In genomic region chr14:31132031-31132430, GRCm38 (mm10) we compare ENCODE assay signal across 8 mouse cellular contexts. TPM values are rescaled to one million over a fixed set of nuclear protein-coding genes. Genes with fewer than 3 reads are reported as not detected.
DNase-seq lines count a peak whose midpoint lies in the region; ATAC-seq and TF ChIP-seq lines count a peak whose summit lies in the region.

No protein-coding gene starts in this region.

- peaks cover 40% of the 10 kb centered on the region for H3K4me1 ChIP-seq in hindbrain, postnatal 0 days (ENCODE audit: insufficient read depth, low read length)
- H3K4me1 ChIP-seq in lung, embryonic 15.5 days = peaks cover 47% of the 10 kb centered on the region

- peak; percentile 50 for DNase-seq in cerebellum, adult 9-10 months
- no peak for DNase-seq in cerebellum, adult 9-11 months
- peak; percentile 46 for DNase-seq in embryo, embryonic 9.5 days (ENCODE audit: extremely low spot score)
- DNase-seq in hindbrain, postnatal 0 days (ENCODE audit: low spot score) = no peak
- DNase-seq in retina, embryonic 14.5 days (ENCODE audit: low spot score) = peak; percentile 26
- DNase-seq in left cerebral cortex, postnatal 14 days (ENCODE audit: low spot score in 2 of 2) = no peak
- DNase-seq in urinary bladder, adult 2 months (ENCODE audit: low spot score) = no peak

- H3K36me3 ChIP-seq in hindbrain, postnatal 0 days (ENCODE audit: insufficient read depth, low read length) = no peaks in the 10 kb centered on the region
- H3K36me3 ChIP-seq in lung, embryonic 15.5 days = peaks cover 24% of the 10 kb centered on the region

- peak overlapping the region; percentile 71 for H3K4me2 ChIP-seq in hindbrain, postnatal 0 days (ENCODE audit: low read depth, low read length)
- peak overlapping the region; percentile 79 for H3K4me2 ChIP-seq in lung, embryonic 15.5 days

- H3K4me3 ChIP-seq in hindbrain, postnatal 0 days (ENCODE audit: low read length) = peak overlapping the region; percentile 74
- peak overlapping the region; percentile 91 for H3K4me3 ChIP-seq in lung, embryonic 15.5 days

- no peaks in the 10 kb centered on the region for H3K9me3 ChIP-seq in hindbrain, postnatal 0 days (ENCODE audit: low read length)
- no peaks in the 10 kb centered on the region for H3K9me3 ChIP-seq in lung, embryonic 15.5 days

- 16% methylated on average over 6 of the region's 6 CpGs for WGBS in hindbrain, postnatal 0 days
- WGBS in lung, embryonic 15.5 days = 1% methylated on average over 6 of the region's 6 CpGs

- intact Hi-C loops in left cerebral cortex, postnatal 14 days (cut with DNase I) = loop anchor here (5.0 kb wide), 1 partner anchor 65 kb away; no protein-coding TSS in a partner anchor

- ATAC-seq in hindbrain, postnatal 0 days = no peak
- no peak for ATAC-seq in lung, embryonic 15.5 days (ENCODE audit: borderline replicate concordance, extremely low read depth, low FRiP score, low TSS enrichment)

- H3K27me3 ChIP-seq in hindbrain, postnatal 0 days (ENCODE audit: insufficient read depth, low read length) = no peaks in the 10 kb centered on the region
- no peaks in the 10 kb centered on the region for H3K27me3 ChIP-seq in lung, embryonic 15.5 days

- peak overlapping the region; percentile 83 for H3K9ac ChIP-seq in hindbrain, postnatal 0 days (replicated peaks; ENCODE audit: low read length)
- peak overlapping the region; percentile 99 for H3K9ac ChIP-seq in lung, embryonic 15.5 days

- 0 out of 2 replicates have a peak overlapping the region, but pooled peaks have one; percentile 72 for H3K27ac ChIP-seq in hindbrain, postnatal 0 days
- H3K27ac ChIP-seq in lung, embryonic 15.5 days = peak overlapping the region; percentile 96

- TF ChIP-seq CTCF in hindbrain, postnatal 0 days (IDR thresholded peaks at IDR 0.05; ENCODE audit: low read depth) = no peak

RNA-seq across cellular contexts. Expression of gene Nt5dc2, which starts 1.2 kb away (rescaled TPM):
- total RNA-seq in hindbrain, postnatal 0 days (2014; rRNA removed) = 209 and 236 TPM in 2 replicates
- 203 and 204 TPM in 2 replicates for polyA plus RNA-seq in hindbrain, postnatal 0 days (2015; fragmentation: Nextera tagmentation; extraction: Ambion mirVana)
- polyA plus RNA-seq in lung, embryonic 15.5 days (2015; fragmentation: Nextera tagmentation; extraction: Ambion mirVana) = 451 and 472 TPM in 2 replicates
- total RNA-seq in left cerebral cortex, postnatal 14 days (2021) = 1 to 10 TPM; 5.7 to 6.4 TPM
- 8.0 and 8.1 TPM in 2 replicates for polyA plus RNA-seq in urinary bladder, adult 2 months (2012; rRNA removed)

RNA-seq across cellular contexts. Expression of gene Smim4, which starts 3.3 kb away (rescaled TPM):
- 0.93 and 5.0 TPM in 2 replicates for total RNA-seq in hindbrain, postnatal 0 days (2014; rRNA removed)
- 59.5 and 64.8 TPM in 2 replicates for polyA plus RNA-seq in hindbrain, postnatal 0 days (2015; fragmentation: Nextera tagmentation; extraction: Ambion mirVana)
- 70.8 and 75.2 TPM in 2 replicates for polyA plus RNA-seq in lung, embryonic 15.5 days (2015; fragmentation: Nextera tagmentation; extraction: Ambion mirVana)
- 10 to 100 TPM; 27.3 to 28.2 TPM for total RNA-seq in left cerebral cortex, postnatal 14 days (2021)
- 28.1 and 42.8 TPM in 2 replicates for polyA plus RNA-seq in urinary bladder, adult 2 months (2012; rRNA removed)

RNA-seq across cellular contexts. Expression of gene Stab1, which starts 36.4 kb away (rescaled TPM):
- total RNA-seq in hindbrain, postnatal 0 days (2014; rRNA removed) = 31.2 and 35.4 TPM in 2 replicates
- polyA plus RNA-seq in hindbrain, postnatal 0 days (2015; fragmentation: Nextera tagmentation; extraction: Ambion mirVana) = 10.5 and 11.5 TPM in 2 replicates
- 45.3 and 53.6 TPM in 2 replicates for polyA plus RNA-seq in lung, embryonic 15.5 days (2015; fragmentation: Nextera tagmentation; extraction: Ambion mirVana)
- total RNA-seq in left cerebral cortex, postnatal 14 days (2021) = 10 to 100 TPM; 26.8 to 31.4 TPM
- 85.3 and 90.2 TPM in 2 replicates for polyA plus RNA-seq in urinary bladder, adult 2 months (2012; rRNA removed)

Comparison
In these comparisons a context has a peak if more than half of its experiments do, and no peak if none do; other contexts are left out.
1. DNase-seq: peak in cerebellum, adult 9-10 months (single experiment), embryo, embryonic 9.5 days (single experiment) and retina, embryonic 14.5 days (single experiment); none in cerebellum, adult 9-11 months (single experiment), hindbrain, postnatal 0 days (single experiment), left cerebral cortex, postnatal 14 days (0 of 2) and urinary bladder, adult 2 months (single experiment).
2. RNA of gene Nt5dc2, which starts 1.2 kb away (polyA plus RNA-seq): 451 to 472 TPM in lung, embryonic 15.5 days and 203 to 204 TPM in hindbrain, postnatal 0 days; 8.0 to 8.1 TPM in urinary bladder, adult 2 months; every median in the first group is over 10 times any median in the second.